Mouse (Mus musculus) kidney, adult 11 months (tissue): ENCODE measurements around the gene Amtn.
A peak's percentile ranks its signal among the peaks of the same experiment; 100 is the strongest.
"Not testable (repeated sequence)": the region's sequence is repeated elsewhere in the genome, so short reads cannot be mapped to it uniquely, and the experiment has no call there.

Experiments
- DNase-seq: peaks from one replicate; pipeline ENCODE4 v3.0.0; 2022

Amtn gene

GRCm38 (mm10) chr5:88375808-88376207 is at the start of gene Amtn:
Gene Amtn (plus strand): TSS chr5:88376108.
- no peak for DNase-seq

DNA sequence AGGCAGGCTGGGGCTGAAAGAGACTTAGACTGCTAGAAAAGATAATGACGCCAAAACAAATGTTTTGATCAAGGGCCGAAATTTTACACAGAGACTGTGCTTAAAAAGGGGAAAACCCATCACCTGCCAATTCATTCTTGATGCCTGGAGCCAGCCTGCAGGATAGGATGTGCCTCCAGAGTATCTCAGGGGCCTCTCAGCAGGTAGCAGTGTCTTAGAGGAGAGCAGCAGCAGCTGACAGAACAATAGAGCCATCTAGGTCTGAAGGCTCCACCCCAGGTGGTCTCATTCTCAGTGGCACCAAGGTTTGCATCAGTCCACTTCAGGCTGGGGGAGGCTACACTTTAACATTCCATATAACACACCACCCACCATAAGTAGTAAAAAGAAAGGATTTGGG is 27.4 kb upstream of the Amtn start:
- not testable (repeated sequence) for DNase-seq

GRCm38 (mm10) chr5:88364768-88365167 is 11.1 kb upstream of the Amtn start:
- DNase-seq = peak; percentile 6

DNA sequence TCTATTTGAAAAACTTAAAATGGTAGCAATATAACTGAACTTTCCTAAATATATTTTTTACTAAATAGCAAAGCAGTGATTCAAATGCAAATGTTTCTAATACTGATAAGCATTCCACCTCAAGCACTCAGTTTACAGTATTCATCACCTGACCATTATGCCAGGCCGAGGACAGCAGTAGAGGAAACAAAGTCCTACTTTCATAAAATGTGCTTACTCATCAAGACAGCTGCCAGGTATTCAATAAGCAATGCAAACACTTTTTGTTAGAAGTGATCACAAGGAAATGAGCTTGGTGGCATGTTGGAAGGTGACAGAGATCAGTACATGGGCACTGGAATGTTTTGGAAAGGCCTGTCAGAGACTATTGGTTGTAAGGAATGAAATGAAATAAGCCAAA is 9.0 kb upstream of the Amtn start:
- no peak for DNase-seq

DNA sequence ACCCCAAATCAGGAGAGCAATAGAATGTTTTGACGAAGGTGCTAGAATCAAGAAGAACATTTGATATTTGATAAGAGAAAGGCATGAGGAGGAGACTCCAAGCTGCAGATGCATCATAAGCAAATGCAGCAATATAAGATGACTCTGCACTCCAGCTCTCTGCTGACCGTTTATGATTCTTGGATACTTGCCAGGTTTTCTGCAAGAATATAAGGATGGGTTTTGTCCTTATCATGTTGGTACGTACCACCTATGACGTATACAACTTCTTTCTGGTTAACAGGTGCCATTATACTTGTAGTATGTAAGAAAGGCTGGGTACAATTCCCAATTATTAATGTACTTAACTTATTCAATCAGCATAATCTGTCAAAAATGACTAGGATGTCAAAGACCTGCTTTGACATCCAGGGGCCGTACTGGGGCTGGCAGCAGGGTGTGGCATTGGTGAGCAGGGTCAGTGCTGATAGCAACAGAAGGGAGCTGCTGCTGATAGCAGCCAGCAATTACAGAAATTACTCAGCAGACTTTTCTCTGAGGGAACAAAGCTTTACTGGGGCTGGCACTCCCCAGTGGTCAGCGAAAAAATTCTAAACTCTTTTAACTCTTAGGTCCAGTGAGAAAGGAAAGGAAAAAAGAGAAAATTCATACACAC is 5.2 kb upstream of the Amtn start:
- no peak for DNase-seq

DNA sequence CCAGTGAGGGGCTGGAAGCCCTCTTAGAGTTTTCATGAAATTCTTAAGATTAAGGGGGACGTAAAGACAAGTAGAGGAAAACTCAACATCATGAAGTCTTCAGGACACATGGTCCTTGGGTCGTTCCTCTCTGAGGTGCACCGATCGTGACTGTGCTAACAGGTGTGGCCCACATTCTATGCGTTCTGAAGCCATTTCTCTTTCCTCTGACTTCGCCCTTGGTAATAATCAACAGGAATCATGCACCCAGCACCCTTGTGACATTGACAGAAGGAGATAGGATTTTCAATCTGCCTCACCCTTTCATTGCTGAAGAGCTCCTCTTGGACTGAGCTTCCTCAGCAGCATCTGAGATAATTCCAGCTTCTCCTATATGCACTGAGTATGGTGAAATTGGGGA is 3.3 kb upstream of the Amtn start:
- no peak for DNase-seq

DNA sequence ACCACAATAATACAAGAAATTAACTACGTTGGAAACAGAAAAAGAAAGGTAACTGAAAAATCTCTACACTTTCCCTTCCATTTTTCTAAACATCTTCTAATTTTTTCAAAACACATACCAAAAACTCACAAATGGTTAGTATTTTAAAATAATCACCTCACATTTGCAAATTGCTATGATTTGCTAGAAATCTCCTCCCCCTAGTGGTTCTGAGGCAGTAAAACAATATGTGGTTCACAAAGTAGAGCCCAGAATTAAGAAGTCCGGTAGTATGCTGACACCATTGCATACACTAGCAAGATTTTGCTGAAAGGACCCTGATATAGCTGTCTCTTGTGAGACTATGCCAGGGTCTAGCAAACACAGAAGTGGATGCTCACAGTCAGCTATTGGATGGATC is 16.1 kb downstream of the Amtn start:
- not testable (repeated sequence) for DNase-seq

GRCm38 (mm10) chr5:88398581-88398980 is 22.7 kb downstream of the Amtn start:
- no peak for DNase-seq

- peak; percentile 11 for DNase-seq
Measured at GRCm38 (mm10) chr5:88399849-88400248, 23.9 kb downstream of the Amtn start.

GRCm38 (mm10) chr5:88401464-88401863 is 25.6 kb downstream of the Amtn start:
- no peak for DNase-seq

DNA sequence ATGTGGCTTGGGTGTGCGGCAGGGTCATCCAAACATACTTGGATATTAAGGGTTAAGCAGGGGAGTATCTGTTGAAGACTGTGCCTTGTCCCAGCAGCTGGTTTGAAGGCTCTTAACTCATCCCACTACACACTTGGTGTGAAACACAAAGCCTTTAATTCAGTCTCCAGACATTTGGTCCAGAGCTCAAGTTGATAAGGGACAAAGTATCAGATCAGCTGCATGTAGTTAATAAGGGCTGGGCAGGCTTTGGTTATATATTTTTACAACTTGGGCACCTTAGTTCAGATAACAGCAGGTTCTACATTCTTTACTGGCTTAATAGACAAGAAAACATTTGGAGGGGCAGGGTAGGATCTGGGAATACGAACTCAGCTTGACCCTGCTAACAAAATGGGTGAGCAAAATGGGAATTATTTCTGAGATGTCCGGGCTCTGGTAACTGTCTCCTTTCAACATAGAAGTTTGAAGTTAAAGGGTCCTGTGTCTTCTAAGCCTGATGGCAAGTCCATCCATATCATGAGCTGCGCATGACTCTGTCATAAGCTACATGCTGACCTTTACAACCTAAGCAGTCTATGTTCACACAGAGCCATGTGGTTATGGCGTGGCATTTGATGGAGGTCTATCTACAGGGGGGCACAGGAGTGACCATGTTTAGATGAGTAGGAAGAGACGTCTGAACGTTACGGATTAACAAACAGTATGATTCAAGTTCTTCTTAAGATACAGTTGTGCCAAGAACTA is 44.6 kb downstream of the Amtn start:
- DNase-seq = no peak

- not testable (repeated sequence) for DNase-seq
Measured at GRCm38 (mm10) chr5:88424892-88425291, 49.0 kb downstream of the Amtn start.

GRCm38 (mm10) chr5:88426753-88427152 is 50.8 kb downstream of the Amtn start:
- no peak for DNase-seq
